Mouse (Mus musculus) urinary bladder, postnatal 14 days (tissue): ENCODE results near the gene Eif2s1.

ENCODE experiments used
- DNase-seq: peaks from one replicate; pipeline ENCODE4 v3.0.0; 2021; ENCODE audit warnings: low spot score

The Eif2s1 gene

GRCm38 (mm10) chr12:78861496-78862253 lies at the start of gene Eif2s1, which contains the start of gene Atp6v1d:
Eif2s1 (plus strand) TSS chr12:78861819.
Atp6v1d (minus strand) TSS chr12:78861638.
- DNase-seq, result peak; percentile 99

- no peak for DNase-seq
Measured at GRCm38 (mm10) chr12:78814437-78814836, 47.2 kb upstream of the Eif2s1 start.

- no peak for DNase-seq
Measured at GRCm38 (mm10) chr12:78834496-78834895, 27.1 kb upstream of the Eif2s1 start.

GRCm38 (mm10) chr12:78839906-78840305 lies 21.7 kb upstream of the Eif2s1 start:
- no peak for DNase-seq

- DNase-seq, result peak; percentile 32
Measured at GRCm38 (mm10) chr12:78842429-78842828, 19.2 kb upstream of the Eif2s1 start.

- DNase-seq, result peak; percentile 58
Measured at GRCm38 (mm10) chr12:78848246-78848645, 13.4 kb upstream of the Eif2s1 start.

- DNase-seq, result no peak
Measured at GRCm38 (mm10) chr12:78860921-78861495, 611 bp upstream of the Eif2s1 start.

- no peak for DNase-seq
Measured at GRCm38 (mm10) chr12:78862254-78862730, 673 bp downstream of the Eif2s1 start.

- peak; percentile 15 for DNase-seq
Measured at GRCm38 (mm10) chr12:78865434-78865833, 3.8 kb downstream of the Eif2s1 start.

GRCm38 (mm10) chr12:78868115-78868514 lies 6.5 kb downstream of the Eif2s1 start:
- no peak for DNase-seq

GRCm38 (mm10) chr12:78874581-78874980 lies 13.0 kb downstream of the Eif2s1 start:
- no peak for DNase-seq

- DNase-seq, result no peak
Measured at GRCm38 (mm10) chr12:78890062-78890461, 28.4 kb downstream of the Eif2s1 start.

- no peak for DNase-seq
Measured at GRCm38 (mm10) chr12:78891149-78891548, 29.5 kb downstream of the Eif2s1 start.

- DNase-seq, result no peak
Measured at GRCm38 (mm10) chr12:78897861-78898260, 36.2 kb downstream of the Eif2s1 start.

- no peak for DNase-seq
Measured at GRCm38 (mm10) chr12:78901467-78901866, 39.8 kb downstream of the Eif2s1 start.

- no peak for DNase-seq
Measured at GRCm38 (mm10) chr12:78903313-78903712, 41.7 kb downstream of the Eif2s1 start.

- peak; percentile 63 for DNase-seq
Measured at GRCm38 (mm10) chr12:78904499-78904898, 42.9 kb downstream of the Eif2s1 start.

- DNase-seq, result peak; percentile 91
Measured at GRCm38 (mm10) chr12:78906707-78907162, 45.1 kb downstream of the Eif2s1 start, which contains the start of gene Plek2. Plek2 (minus strand) TSS chr12:78906964.

- DNase-seq, result no peak
Measured at GRCm38 (mm10) chr12:78908081-78908605, 46.5 kb downstream of the Eif2s1 start.

GRCm38 (mm10) chr12:78910684-78911461 lies 49.3 kb downstream of the Eif2s1 start:
- peak; percentile 68 for DNase-seq

GRCm38 (mm10) chr12:78911707-78912417 lies 50.2 kb downstream of the Eif2s1 start:
- peak; percentile 61 for DNase-seq
